Mouse (Mus musculus): Measurements from ENCODE around the gene Trim44.

- TF ChIP-seq GATA1 (IDR thresholded peaks at IDR 0.05; ENCODE audit: low read length) (no peak), TAL1 (IDR thresholded peaks at IDR 0.05; ENCODE audit: low read length) (no peak)
Measured at GRCm38 (mm10) chr2:102437357-102438030, 29.9 kb upstream of the Trim44 start.

All from erythroblast, embryonic 14.5 days (primary cell).